Mouse (Mus musculus) small intestine, adult 2 months (tissue): ENCODE data around the gene Psmd13.

Experiments used
- CTCF ChIP-seq: fragments of 200-500 bp; IDR thresholded peaks from 2 replicates; pipeline ENCODE4 v1.5.1; 2012; ENCODE audit warnings: low read depth, mild to moderate bottlenecking, control low read depth, inconsistent platforms, low read length, moderate library complexity, mixed read lengths; ENCODE audit not compliant: insufficient replicate concordance, insufficient read length; ENCODE audit errors: extremely low read depth
- POLR2A ChIP-seq: fragments of 200-500 bp; IDR thresholded peaks from 2 replicates; pipeline ENCODE4 v1.6.1; 2012; ENCODE audit warnings: low read depth, mild to moderate bottlenecking, control low read depth, inconsistent platforms, low read length, moderate library complexity

GRCm38 (mm10) chr7:140835758-140836087 lies 46.0 kb upstream of the Psmd13 start:
- TF ChIP-seq POLR2A, result no peak
- no peak for TF ChIP-seq CTCF
